Mouse (Mus musculus) forebrain, embryonic 11.5 days (tissue): ENCODE data around the gene Lfng. TPM values are rescaled to one million over a fixed set of nuclear protein-coding genes. Genes with fewer than 3 reads are reported as not detected.

Experiments used
- ATAC-seq: fragments of 200-750 bp; cut with Nextera tagmentation; replicated peaks from 2 replicates; pipeline ENCODE4 v1.8.0; 2017; ENCODE audit warnings: moderate TSS enrichment; ENCODE audit not compliant: low FRiP score
- DNase-seq: peaks from one replicate; pipeline ENCODE4 v3.0.0-alpha.2; 2017; ENCODE audit warnings: low spot score
- H3K27ac ChIP-seq: fragments of 300-500 bp; sonication (generic); 2 replicates; pipeline ENCODE4 v1.5.1; 2014; ENCODE audit warnings: low read depth, low read length
- H3K27me3 ChIP-seq: fragments of 300-500 bp; sonication (generic); 2 replicates; pipeline ENCODE4 v1.6.1; 2014; ENCODE audit warnings: mild to moderate bottlenecking, low read length, mixed read lengths; ENCODE audit not compliant: control insufficient read depth, insufficient read depth
- H3K36me3 ChIP-seq: fragments of 300-500 bp; sonication (generic); 2 replicates; pipeline ENCODE4 v1.6.1; 2014; ENCODE audit warnings: mild to moderate bottlenecking, low read length, moderate library complexity, mixed read lengths; ENCODE audit not compliant: control insufficient read depth, insufficient read depth
- H3K4me1 ChIP-seq: fragments of 300-500 bp; sonication (generic); replicated peaks from 2 replicates; pipeline ENCODE4 v1.6.1; 2014; ENCODE audit warnings: low read length, mixed read lengths; ENCODE audit not compliant: control insufficient read depth, insufficient read depth
- H3K4me2 ChIP-seq: fragments of 300-500 bp; sonication (generic); 2 replicates; pipeline ENCODE4 v1.6.1; 2014; ENCODE audit warnings: low read depth, mild to moderate bottlenecking, low read length, moderate library complexity, mixed read lengths; ENCODE audit not compliant: severe bottlenecking
- H3K4me3 ChIP-seq: fragments of 300-500 bp; sonication (generic); 2 replicates; pipeline ENCODE4 v1.5.1; 2014; ENCODE audit warnings: low read depth, low read length
- H3K9ac ChIP-seq: fragments of 300-500 bp; sonication (generic); 2 replicates; pipeline ENCODE4 v1.6.1; 2014; ENCODE audit warnings: low read length
- H3K9me3 ChIP-seq: fragments of 300-500 bp; sonication (generic); 2 replicates; pipeline ENCODE4 v1.6.1; 2016; ENCODE audit warnings: low read length, mixed read lengths; ENCODE audit not compliant: control insufficient read depth
- WGBS: fragments of 180-500 bp; shearing (Covaris S2); extraction: QIAGEN DNeasy Blood & Tissue Kit; methylation state at CpG from one replicate; pipeline ENCODE4 v1.1.7; 2014; 5-methylcytosine and 5-hydroxymethylcytosine counted together
- polyA plus RNA-seq: library from polyadenylated mRNA; unstranded; fragments of >200 nt; fragmentation: Nextera tagmentation; extraction: Ambion mirVana; gene quantifications from 2 replicates; pipeline ENCODE4 v1.2.1, GENCODE M21; 2014

Lfng gene
- polyA plus RNA-seq, 1 experiment from 2014 or later, result 41.8 TPM

DNA sequence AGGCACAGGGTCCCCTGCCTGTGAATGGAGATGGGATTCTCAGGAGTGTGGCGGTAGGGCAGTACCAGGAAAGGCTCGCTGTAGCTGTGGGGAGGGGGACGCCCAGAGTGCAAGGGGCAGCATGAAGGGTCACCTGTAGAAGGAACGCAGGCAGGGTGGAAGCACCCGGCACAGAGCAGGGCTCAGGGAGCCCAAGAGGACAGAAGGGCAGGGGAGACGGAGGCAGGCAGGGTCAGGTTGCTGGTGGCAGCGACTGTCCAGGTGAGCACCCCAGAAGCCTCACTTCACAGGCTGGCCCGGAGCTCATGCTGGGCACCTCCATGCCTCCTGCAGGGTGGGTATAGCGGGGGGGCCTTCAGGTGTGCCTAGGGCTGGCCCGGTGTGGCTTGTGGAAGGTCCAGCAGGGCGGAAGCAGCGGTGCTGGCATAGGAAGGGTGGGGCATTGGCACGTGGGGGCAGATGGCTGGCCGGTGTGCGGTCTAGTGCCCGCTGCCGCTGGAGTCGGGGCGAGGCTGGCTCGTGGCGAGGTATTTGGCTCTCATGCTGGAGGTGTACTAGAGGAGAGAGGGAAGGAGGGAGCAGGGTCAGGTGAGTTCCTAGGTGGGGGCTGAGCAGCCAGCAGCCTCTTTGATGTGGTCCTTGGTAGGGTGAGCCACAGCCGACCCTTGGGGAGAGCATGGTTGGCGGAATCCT lies 16.0 kb downstream of the Lfng start:
- no peak overlapping the region for H3K27ac ChIP-seq
- H3K9ac ChIP-seq, result no peak overlapping the region
- H3K9me3 ChIP-seq, result peaks cover 2% of the 10 kb centered on the region; the same call in 1 of the 2 replicates
- no peak overlapping the region for H3K4me3 ChIP-seq
- DNase-seq, result no peak
- no peaks in the 10 kb centered on the region for H3K4me1 ChIP-seq
- no peak for ATAC-seq
- no peak overlapping the region for H3K4me2 ChIP-seq
- peaks cover 40% of the 10 kb centered on the region for H3K36me3 ChIP-seq
- H3K27me3 ChIP-seq, result no peaks in the 10 kb centered on the region
- 92% methylated on average over 23 of the region's 23 CpGs for WGBS

DNA sequence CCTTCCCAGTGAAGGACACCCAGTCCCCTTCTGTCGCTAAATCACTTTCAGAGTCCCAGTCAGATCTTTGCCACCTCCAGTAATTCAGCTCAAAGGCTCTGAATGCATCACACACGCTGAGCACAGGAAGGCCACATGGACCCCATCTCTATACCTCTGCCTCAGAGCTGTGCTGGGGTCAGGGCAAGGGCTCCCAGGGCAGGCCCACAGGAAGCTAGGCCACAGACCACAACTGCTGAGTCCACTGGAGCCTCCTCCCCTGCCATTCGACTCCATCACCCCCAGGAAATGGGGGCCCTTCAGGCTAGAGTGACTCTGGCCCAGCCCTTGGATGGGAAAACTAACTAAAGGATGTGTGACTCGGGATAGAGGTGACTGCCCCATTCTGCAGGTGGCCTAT lies 16.7 kb downstream of the Lfng start:
- Histone ChIP-seq H3K9ac (no peak overlapping the region), H3K36me3 (peaks cover 47% of the 10 kb centered on the region), H3K4me3 (no peak overlapping the region), H3K4me2 (no peak overlapping the region), H3K27ac (no peak overlapping the region), H3K9me3 (peaks cover 4% of the 10 kb centered on the region; the same call in 1 of the 2 replicates), H3K4me1 (no peaks in the 10 kb centered on the region), H3K27me3 (no peaks in the 10 kb centered on the region)
- WGBS, result 78% methylated on average over 4 of the region's 4 CpGs
- DNase-seq (no peak), ATAC-seq (no peak)

DNA sequence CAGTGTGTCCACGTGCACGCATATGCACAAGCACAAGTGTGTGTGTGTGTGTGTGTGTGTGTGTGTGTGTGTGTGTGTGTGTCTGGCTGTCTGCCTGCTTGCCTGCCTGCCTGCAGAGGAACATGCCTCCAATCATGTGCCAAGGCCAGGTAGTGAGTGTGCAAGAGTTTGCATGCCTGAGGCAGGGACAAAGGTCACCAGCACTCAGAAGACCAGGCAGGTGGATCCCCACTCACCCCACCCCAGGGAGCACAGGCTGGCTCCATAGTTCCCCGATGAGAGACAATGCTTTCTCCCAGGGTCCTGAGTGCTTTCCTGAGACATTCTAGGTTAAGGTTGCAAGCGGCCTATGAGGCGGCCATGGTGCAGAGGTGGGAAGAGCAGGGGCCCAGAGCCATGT lies 17.1 kb downstream of the Lfng start:
- Histone ChIP-seq H3K9ac (no peak overlapping the region), H3K27me3 (no peaks in the 10 kb centered on the region), H3K36me3 (peaks cover 52% of the 10 kb centered on the region), H3K4me2 (no peak overlapping the region), H3K4me1 (no peaks in the 10 kb centered on the region), H3K27ac (no peak overlapping the region), H3K9me3 (peaks cover 4% of the 10 kb centered on the region; the same call in 1 of the 2 replicates), H3K4me3 (no peak overlapping the region)
- 92% methylated on average over 5 of the region's 5 CpGs for WGBS
- DNase-seq (no peak), ATAC-seq (no peak)

DNA sequence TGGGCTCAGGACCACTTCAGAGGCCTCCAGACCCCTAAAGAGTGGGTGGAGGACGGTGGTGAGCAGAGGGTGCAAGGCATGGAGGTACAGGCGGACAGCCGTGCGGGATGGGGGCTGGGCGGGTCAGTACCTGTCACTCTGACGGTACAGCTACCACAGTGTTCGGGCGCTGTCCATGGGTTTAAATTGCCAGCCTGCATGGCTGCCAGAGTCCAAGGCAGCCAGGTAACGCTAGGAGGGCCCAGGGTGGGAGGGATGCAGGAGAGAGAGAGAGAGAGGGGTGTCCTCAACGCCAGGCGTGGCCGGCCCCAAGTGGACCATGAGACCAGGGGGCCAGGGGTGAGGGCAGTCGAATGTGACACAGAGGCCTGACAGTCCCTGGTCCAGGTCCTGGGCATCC lies 17.8 kb downstream of the Lfng start:
- WGBS, result 91% methylated on average over 13 of the region's 13 CpGs

DNA sequence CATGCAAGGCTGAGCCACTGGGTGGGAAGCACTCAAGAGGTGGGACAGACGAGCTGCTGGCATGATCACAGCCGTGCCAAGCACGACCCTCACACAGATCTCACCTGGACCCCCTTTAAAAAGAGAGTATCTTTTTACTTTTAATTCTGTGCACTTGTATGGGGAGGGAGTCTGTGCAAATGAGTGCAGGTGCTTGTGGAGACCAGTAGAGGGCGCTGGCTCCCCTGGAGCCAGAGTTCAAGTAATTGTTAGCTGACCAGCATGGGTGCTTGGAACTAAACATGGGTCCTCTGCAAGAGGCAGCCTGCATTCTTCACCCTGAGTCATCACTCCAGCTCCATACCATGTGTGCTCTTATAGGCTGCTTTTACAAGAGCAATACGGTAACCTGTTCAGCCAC lies 20.5 kb downstream of the Lfng start:
- no peak for ATAC-seq
- no peak for DNase-seq
- no peak overlapping the region for H3K27ac ChIP-seq
- no peaks in the 10 kb centered on the region for H3K4me1 ChIP-seq
- H3K4me3 ChIP-seq, result no peak overlapping the region
- 97% methylated on average over 5 of the region's 5 CpGs for WGBS
- H3K9ac ChIP-seq, result no peak overlapping the region
- H3K36me3 ChIP-seq, result peaks cover 69% of the 10 kb centered on the region
- H3K9me3 ChIP-seq, result peaks cover 4% of the 10 kb centered on the region; the same call in 1 of the 2 replicates
- no peaks in the 10 kb centered on the region for H3K27me3 ChIP-seq
- no peak overlapping the region for H3K4me2 ChIP-seq

More for the DNA sequence above, 17.8 kb downstream of the Lfng start:
- Histone ChIP-seq H3K4me2 (no peak overlapping the region), H3K4me3 (no peak overlapping the region), H3K4me1 (no peaks in the 10 kb centered on the region), H3K9ac (no peak overlapping the region), H3K27ac (no peak overlapping the region), H3K27me3 (no peaks in the 10 kb centered on the region), H3K36me3 (peaks cover 56% of the 10 kb centered on the region), H3K9me3 (peaks cover 4% of the 10 kb centered on the region; the same call in 1 of the 2 replicates)
- no peak for ATAC-seq
- no peak for DNase-seq

DNA sequence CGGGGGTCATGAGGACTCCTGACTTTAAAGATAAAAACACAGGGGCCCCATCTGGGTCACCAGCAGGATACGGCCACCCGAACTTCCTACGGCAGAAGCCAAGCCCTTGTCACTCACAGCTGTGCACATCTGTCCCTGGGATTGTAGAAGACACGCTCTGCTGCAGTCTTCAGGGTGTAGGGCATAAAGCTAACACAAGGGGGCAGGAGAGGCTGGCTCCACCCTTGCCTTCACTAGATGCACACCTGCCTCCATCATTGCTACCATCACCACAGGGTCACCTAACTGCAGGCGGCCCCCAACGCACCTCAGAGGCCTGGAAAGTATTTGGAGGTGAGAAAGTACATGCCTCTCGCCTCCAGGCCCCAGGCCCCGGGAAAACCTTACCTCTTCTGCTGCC lies 21.9 kb downstream of the Lfng start:
- WGBS, result 95% methylated on average over 9 of the region's 9 CpGs
- Histone ChIP-seq H3K4me2 (no peak overlapping the region), H3K4me1 (no peaks in the 10 kb centered on the region), H3K27me3 (no peaks in the 10 kb centered on the region), H3K36me3 (peaks cover 66% of the 10 kb centered on the region), H3K9ac (no peak overlapping the region), H3K4me3 (no peak overlapping the region), H3K9me3 (peaks cover 4% of the 10 kb centered on the region; the same call in 1 of the 2 replicates), H3K27ac (no peak overlapping the region)
- DNase-seq (no peak), ATAC-seq (no peak)

DNA sequence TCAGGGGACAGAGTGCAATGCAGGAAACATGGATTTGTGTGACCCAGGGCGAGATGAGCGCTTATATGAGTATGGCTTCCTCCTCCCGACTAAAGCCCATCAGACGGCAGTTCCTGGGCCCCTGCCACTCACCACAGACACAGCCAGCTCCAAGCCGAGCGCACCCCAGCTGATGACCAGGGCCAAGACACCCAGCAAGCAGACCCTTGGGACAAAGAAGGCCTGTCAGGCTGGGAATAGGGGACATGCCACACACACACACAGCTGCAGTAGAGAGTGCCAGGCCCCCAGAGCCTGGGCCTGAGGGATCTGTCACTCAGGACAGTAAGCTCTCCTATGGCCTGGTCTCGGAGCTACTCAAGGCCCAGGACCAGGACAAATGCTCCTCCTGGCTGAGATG lies 26.3 kb downstream of the Lfng start:
- Histone ChIP-seq H3K9ac (no peak overlapping the region), H3K27ac (no peak overlapping the region), H3K9me3 (peaks cover under 1% of the 10 kb centered on the region; the same call in 1 of the 2 replicates), H3K4me1 (0 out of 2 replicates have a peak, but pooled peaks cover 2% of the 10 kb centered on the region), H3K27me3 (no peaks in the 10 kb centered on the region), H3K36me3 (peaks cover 50% of the 10 kb centered on the region), H3K4me2 (no peak overlapping the region), H3K4me3 (no peak overlapping the region)
- ATAC-seq (no peak), DNase-seq (no peak)
- WGBS, result 91% methylated on average over 7 of the region's 7 CpGs

DNA sequence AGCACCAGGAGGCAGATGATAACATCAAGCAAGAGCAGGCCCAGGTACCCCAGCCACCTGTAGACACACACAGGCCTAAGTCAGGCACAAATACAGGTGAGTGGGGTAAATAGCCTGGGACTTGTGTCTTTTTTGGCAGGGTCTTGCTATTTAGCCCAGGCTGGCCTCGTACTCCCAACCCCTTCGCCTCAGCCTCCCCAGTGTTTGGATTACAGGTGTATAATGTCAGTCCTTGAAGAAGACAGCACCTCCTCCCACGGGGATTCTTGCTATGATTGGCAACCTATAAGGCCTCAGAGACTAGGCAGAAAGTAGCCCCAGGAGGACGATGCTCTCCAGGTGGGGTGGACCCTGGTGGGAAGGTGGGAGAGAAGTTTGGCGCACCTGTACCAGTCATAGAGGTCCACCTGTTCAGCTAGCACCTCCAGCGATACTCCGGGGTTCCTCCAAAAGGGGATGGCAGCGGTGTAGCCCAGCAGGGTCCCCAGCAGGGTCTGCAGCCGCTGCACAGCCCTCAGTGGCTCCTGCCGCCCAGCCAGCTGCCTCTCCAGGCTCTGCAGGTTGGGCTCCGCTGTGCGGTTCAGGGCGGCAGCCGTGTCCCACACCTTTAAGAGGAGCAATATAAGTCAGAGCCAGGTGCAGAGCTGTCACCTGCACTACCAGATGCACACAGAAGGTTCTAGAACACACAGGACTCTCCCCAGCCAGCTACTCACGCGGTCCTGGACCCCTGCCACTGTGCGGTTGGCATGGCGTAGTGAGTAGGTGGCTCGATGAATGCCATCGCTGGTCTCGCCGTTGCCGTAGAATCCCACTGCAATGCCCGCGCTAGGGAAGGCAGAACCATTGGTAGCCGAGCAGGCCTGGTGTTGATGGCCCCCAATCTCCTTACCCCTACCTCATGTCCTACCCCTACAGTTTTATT lies 27.9 kb downstream of the Lfng start:
- no peak for DNase-seq
- no peak overlapping the region for H3K9ac ChIP-seq
- H3K27me3 ChIP-seq, result no peaks in the 10 kb centered on the region
- no peaks in the 10 kb centered on the region for H3K9me3 ChIP-seq
- H3K27ac ChIP-seq, result no peak overlapping the region
- no peak overlapping the region for H3K4me3 ChIP-seq
- H3K4me1 ChIP-seq, result peaks cover 2% of the 10 kb centered on the region; the same call in 1 of the 2 replicates
- no peak overlapping the region for H3K4me2 ChIP-seq
- no peak for ATAC-seq
- 95% methylated on average over 26 of the region's 26 CpGs for WGBS
- peaks cover 41% of the 10 kb centered on the region for H3K36me3 ChIP-seq
